8 mouse cellular contexts compared by ENCODE assay signal in genomic region chr13:71105229-71105838, GRCm38 (mm10).
DNase-seq lines count a peak whose midpoint lies in the region; ATAC-seq and TF ChIP-seq lines count a peak whose summit lies in the region.

No protein-coding gene starts in this region.

- no peak overlapping the region for H3K27ac ChIP-seq in cerebellum, adult 2 months (ENCODE audit: insufficient read depth, low read length)
- H3K27ac ChIP-seq in forebrain, postnatal 0 days (ENCODE audit: low read depth, low read length), result no peak overlapping the region
- H3K27ac ChIP-seq in hindbrain, embryonic 16.5 days (ENCODE audit: low read depth, low read length), result no peak overlapping the region

- peak overlapping the region; percentile 35 for H3K4me3 ChIP-seq in cerebellum, adult 2 months (replicated peaks; ENCODE audit: insufficient read depth, low read depth, low read length)
- peak overlapping the region; percentile 28 for H3K4me3 ChIP-seq in forebrain, postnatal 0 days (ENCODE audit: low read depth, low read length)
- H3K4me3 ChIP-seq in hindbrain, embryonic 16.5 days (ENCODE audit: low read length), result peak overlapping the region; percentile 42

- no peaks in the 10 kb centered on the region for H3K36me3 ChIP-seq in forebrain, postnatal 0 days (ENCODE audit: insufficient read depth)
- H3K36me3 ChIP-seq in hindbrain, embryonic 16.5 days (ENCODE audit: control insufficient read depth, insufficient read depth, low read length), result no peaks in the 10 kb centered on the region

- no peak for TF ChIP-seq POLR2A in cerebellum, adult 2 months (IDR thresholded peaks at IDR 0.05; ENCODE audit: borderline replicate concordance, insufficient read depth, low read length)

- no peaks in the 10 kb centered on the region for H3K27me3 ChIP-seq in cerebellum, adult 2 months (ENCODE audit: control insufficient read depth, insufficient read depth, low read length)
- H3K27me3 ChIP-seq in forebrain, postnatal 0 days (ENCODE audit: insufficient read depth, low read length), result peaks cover 3% of the 10 kb centered on the region; the same call in 1 of the 2 replicates
- no peaks in the 10 kb centered on the region for H3K27me3 ChIP-seq in hindbrain, embryonic 16.5 days (replicated peaks; ENCODE audit: control insufficient read depth, insufficient read depth, low read length)

- peak; percentile 2 for DNase-seq in CD4-positive, CD25-positive, alpha-beta regulatory T cell, adult 2 months (ENCODE audit: low read depth, low spot score)
- DNase-seq in cerebellum, adult 2 months, result peak; percentile 49 to 69
- DNase-seq in forebrain, postnatal 0 days, result peak; percentile 93
- DNase-seq in layer of hippocampus, postnatal 36 days, result peak; percentile 74 to 77
- DNase-seq in lung, postnatal 36 days, result peak; percentile 42
- DNase-seq in right cerebral cortex, postnatal 25 days, result peak; percentile 68

- H3K4me2 ChIP-seq in forebrain, postnatal 0 days (ENCODE audit: low read depth), result peak overlapping the region; percentile 48
- H3K4me2 ChIP-seq in hindbrain, embryonic 16.5 days (ENCODE audit: low read length), result peak overlapping the region; percentile 83

- TF ChIP-seq CTCF in cerebellum, adult 2 months (IDR thresholded peaks at IDR 0.05; ENCODE audit: borderline replicate concordance, insufficient read depth, low read depth, low read length), result peak; percentile 92
- peak; percentile 98 for TF ChIP-seq CTCF in forebrain, postnatal 0 days (IDR thresholded peaks at IDR 0.05; ENCODE audit: low read depth)

- peak overlapping the region; percentile 36 for H3K9ac ChIP-seq in forebrain, postnatal 0 days
- H3K9ac ChIP-seq in hindbrain, embryonic 16.5 days (ENCODE audit: low read depth, low read length), result peak overlapping the region; percentile 57; the same call in 1 of the 2 replicates

- WGBS in cerebellum, adult 2 months, result 13% methylated on average over 18 of the region's 18 CpGs
- WGBS in forebrain, postnatal 0 days, result 13% methylated on average over 18 of the region's 18 CpGs
- 13% methylated on average over 18 of the region's 18 CpGs for WGBS in hindbrain, embryonic 16.5 days

- no peaks in the 10 kb centered on the region for H3K4me1 ChIP-seq in cerebellum, adult 2 months (ENCODE audit: control insufficient read depth, insufficient read depth, low read length)
- H3K4me1 ChIP-seq in forebrain, postnatal 0 days (ENCODE audit: insufficient read depth), result no peaks in the 10 kb centered on the region
- peaks cover 5% of the 10 kb centered on the region for H3K4me1 ChIP-seq in hindbrain, embryonic 16.5 days (ENCODE audit: control insufficient read depth, insufficient read depth, low read depth, low read length)

- ATAC-seq in CD4-positive, CD25-positive, alpha-beta regulatory T cell, adult 4 months, result no peak
- peak; percentile 94 for ATAC-seq in forebrain, postnatal 0 days
- peak; percentile 94 for ATAC-seq in hindbrain, embryonic 16.5 days

- no peaks in the 10 kb centered on the region for H3K9me3 ChIP-seq in forebrain, postnatal 0 days (ENCODE audit: low read length)
- H3K9me3 ChIP-seq in hindbrain, embryonic 16.5 days (ENCODE audit: control insufficient read depth, low read length), result no peaks in the 10 kb centered on the region

Comparison
In these comparisons a context has a peak if more than half of its experiments do, and no peak if none do; other contexts are left out.
1. DNase-seq: peak in every context shown above with its lines; median percentile 93 in forebrain, postnatal 0 days; 76 in layer of hippocampus, postnatal 36 days; 68 in right cerebral cortex, postnatal 25 days; 59 in cerebellum, adult 2 months; 42 in lung, postnatal 36 days; 2 in CD4-positive, CD25-positive, alpha-beta regulatory T cell, adult 2 months.